Mouse (Mus musculus): Measurements from ENCODE around the gene Trabd2b.

Gene Trabd2b

GRCm38 (mm10) chr4:114540031-114540430, 133.5 kb downstream of the Trabd2b start:
- in situ Hi-C loops (cut with MboI, MseI) = no loop called here

- in situ Hi-C loops (cut with MboI, MseI) = no loop called here
These were observed 134.7 kb downstream of the Trabd2b start for GRCm38 (mm10) chr4:114541221-114541620.

- in situ Hi-C loops (cut with MboI, MseI) = no loop called here
These were observed 135.6 kb downstream of the Trabd2b start for GRCm38 (mm10) chr4:114542136-114542535.

GRCm38 (mm10) chr4:114545481-114546200, 139.1 kb downstream of the Trabd2b start:
- in situ Hi-C loops (cut with MboI, MseI) = no loop called here

GRCm38 (mm10) chr4:114547658-114548448, 141.3 kb downstream of the Trabd2b start:
- in situ Hi-C loops (cut with MboI, MseI) = no loop called here

- in situ Hi-C loops (cut with MboI, MseI) = no loop called here
These were observed 143.0 kb downstream of the Trabd2b start for GRCm38 (mm10) chr4:114549487-114549886.

- in situ Hi-C loops (cut with MboI, MseI) = no loop called here
These were observed 144.1 kb downstream of the Trabd2b start for GRCm38 (mm10) chr4:114550471-114551156.

GRCm38 (mm10) chr4:114556880-114557279, 150.4 kb downstream of the Trabd2b start:
- in situ Hi-C loops (cut with MboI, MseI) = no loop called here

GRCm38 (mm10) chr4:114557731-114558130, 151.2 kb downstream of the Trabd2b start:
- in situ Hi-C loops (cut with MboI, MseI) = no loop called here

- in situ Hi-C loops (cut with MboI, MseI) = no loop called here
These were observed 152.0 kb downstream of the Trabd2b start for GRCm38 (mm10) chr4:114558487-114558886.

GRCm38 (mm10) chr4:114560638-114561216, 154.2 kb downstream of the Trabd2b start:
- in situ Hi-C loops (cut with MboI, MseI) = no loop called here

- in situ Hi-C loops (cut with MboI, MseI) = no loop called here
These were observed 157.7 kb downstream of the Trabd2b start for GRCm38 (mm10) chr4:114564131-114564695.

GRCm38 (mm10) chr4:114567594-114567993, 161.1 kb downstream of the Trabd2b start:
- in situ Hi-C loops (cut with MboI, MseI) = no loop called here

GRCm38 (mm10) chr4:114568081-114568605, 161.6 kb downstream of the Trabd2b start:
- in situ Hi-C loops (cut with MboI, MseI) = no loop called here

- in situ Hi-C loops (cut with MboI, MseI) = no loop called here
These were observed 171.8 kb downstream of the Trabd2b start for GRCm38 (mm10) chr4:114578153-114578950.

GRCm38 (mm10) chr4:114583546-114584144, 177.1 kb downstream of the Trabd2b start:
- in situ Hi-C loops (cut with MboI, MseI) = no loop called here

- in situ Hi-C loops (cut with MboI, MseI) = no loop called here
These were observed 178.2 kb downstream of the Trabd2b start for GRCm38 (mm10) chr4:114584686-114585085.

GRCm38 (mm10) chr4:114593554-114594215, 187.2 kb downstream of the Trabd2b start:
- in situ Hi-C loops (cut with MboI, MseI) = no loop called here

- in situ Hi-C loops (cut with MboI, MseI) = no loop called here
These were observed 188.7 kb downstream of the Trabd2b start for GRCm38 (mm10) chr4:114595188-114595701.
